Mouse (Mus musculus): ENCODE measurements around the gene Rtbdn.
"Not testable (repeated sequence)": the region's sequence is repeated elsewhere in the genome, so short reads cannot be mapped to it uniquely, and the experiment has no call there.

Rtbdn gene

GRCm38 (mm10) chr8:84946528-84947240 lies at the start of gene Rtbdn:
Gene Rtbdn, plus strand, starts transcription at chr8:84946991.
- ATAC-seq (ENCODE audit: low TSS enrichment), result no peak

- ATAC-seq (ENCODE audit: low TSS enrichment), result no peak
Observed at GRCm38 (mm10) chr8:84901071-84901470, 45.7 kb upstream of the Rtbdn start.

DNA sequence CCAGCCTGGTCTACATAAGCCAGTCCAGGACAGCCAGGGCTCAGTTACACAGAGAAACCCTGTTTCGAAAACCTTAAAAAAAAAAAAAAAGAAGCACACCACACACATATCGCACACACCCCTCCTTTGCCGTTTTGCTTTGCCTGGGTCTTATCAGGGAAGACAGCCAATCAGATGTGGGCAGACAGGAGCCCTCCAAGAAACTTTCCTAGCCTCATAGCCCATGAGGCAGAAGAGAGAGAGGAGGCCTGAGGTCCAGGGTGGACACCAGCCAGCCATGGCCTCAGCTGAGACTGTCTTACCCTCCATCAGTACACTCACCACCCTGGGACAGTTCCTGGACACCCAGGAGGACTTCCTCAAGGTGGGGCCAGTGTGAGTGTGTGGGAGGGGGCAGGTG lies 45.0 kb upstream of the Rtbdn start, which contains the start of gene Klf1:
TSS of gene Klf1 (plus strand) at position 177 of the 400 bp plus-strand sequence.
- ATAC-seq (ENCODE audit: low TSS enrichment), result no peak

- no peak for ATAC-seq (ENCODE audit: low TSS enrichment)
Observed at GRCm38 (mm10) chr8:84902367-84902919, 44.3 kb upstream of the Rtbdn start.

DNA sequence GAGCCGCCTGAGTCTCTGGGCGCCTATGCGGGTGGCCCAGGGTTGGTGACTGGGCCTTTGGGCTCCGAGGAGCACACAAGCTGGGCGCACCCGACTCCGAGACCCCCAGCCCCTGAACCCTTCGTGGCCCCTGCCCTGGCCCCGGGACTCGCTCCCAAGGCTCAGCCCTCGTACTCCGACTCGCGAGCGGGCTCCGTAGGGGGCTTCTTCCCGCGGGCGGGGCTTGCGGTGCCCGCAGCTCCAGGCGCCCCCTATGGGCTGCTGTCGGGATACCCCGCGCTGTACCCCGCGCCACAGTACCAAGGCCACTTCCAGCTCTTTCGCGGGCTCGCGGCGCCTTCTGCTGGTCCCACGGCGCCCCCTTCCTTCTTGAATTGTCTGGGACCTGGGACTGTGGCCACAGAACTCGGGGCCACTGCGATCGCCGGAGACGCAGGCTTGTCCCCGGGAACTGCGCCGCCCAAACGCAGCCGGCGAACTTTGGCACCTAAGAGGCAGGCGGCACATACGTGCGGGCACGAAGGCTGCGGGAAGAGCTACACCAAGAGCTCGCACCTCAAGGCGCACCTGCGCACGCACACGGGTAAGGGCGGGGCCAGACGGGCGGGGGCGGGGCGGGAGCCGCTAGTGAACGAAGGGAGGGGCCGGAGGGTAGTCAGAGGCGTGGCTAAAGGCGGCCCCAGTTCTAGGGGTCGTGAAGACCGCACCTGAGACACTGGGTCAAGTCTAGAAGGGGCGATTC lies 43.7 kb upstream of the Rtbdn start:
- peak; percentile 90 for ATAC-seq (ENCODE audit: low TSS enrichment)

DNA sequence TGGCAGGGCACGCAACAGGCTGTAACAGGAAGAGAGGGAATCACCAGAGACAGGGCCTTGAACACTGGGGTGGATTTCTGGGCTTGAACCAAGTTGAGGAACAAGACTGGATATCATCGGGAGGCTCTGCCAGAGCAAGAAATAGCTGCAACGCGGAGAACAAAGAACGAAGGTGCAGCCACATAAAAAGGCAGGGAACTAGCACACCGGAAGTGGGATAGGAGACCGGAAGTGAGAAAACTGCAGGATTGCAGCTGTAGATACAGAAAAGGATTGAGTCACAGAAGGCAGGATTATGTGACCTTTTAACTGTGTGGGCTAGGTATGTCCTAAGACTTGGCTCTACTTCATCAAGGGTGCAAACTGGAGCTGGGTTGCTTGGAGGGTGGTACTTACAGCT lies 42.4 kb upstream of the Rtbdn start:
- ATAC-seq (ENCODE audit: low TSS enrichment), result no peak

DNA sequence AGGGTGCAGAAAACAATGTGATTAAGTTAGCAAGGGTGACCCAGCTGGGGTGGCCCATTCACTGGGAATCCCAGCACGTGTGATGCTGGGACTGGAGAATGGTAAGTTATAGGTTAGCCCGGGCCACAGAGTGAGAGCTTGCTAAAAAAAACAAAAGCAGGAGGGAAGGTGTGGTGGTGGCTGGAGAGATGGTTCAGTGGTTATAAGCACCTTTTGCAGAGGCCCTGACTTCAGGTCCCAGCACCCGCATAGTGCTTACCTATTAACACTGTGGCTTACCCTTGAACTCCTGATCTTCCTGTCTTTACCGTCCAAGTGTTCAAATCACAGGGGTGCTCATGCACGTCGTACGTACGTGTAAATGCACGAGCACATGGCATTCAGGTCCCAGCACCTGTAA lies 39.8 kb upstream of the Rtbdn start:
- ATAC-seq (ENCODE audit: low TSS enrichment), result no peak

GRCm38 (mm10) chr8:84907493-84907892 lies 39.3 kb upstream of the Rtbdn start:
- ATAC-seq (ENCODE audit: low TSS enrichment), result no peak

GRCm38 (mm10) chr8:84907979-84908378 lies 38.8 kb upstream of the Rtbdn start:
- not testable (repeated sequence) for ATAC-seq (ENCODE audit: low TSS enrichment)

- ATAC-seq (ENCODE audit: low TSS enrichment), result peak; percentile 64
Observed at GRCm38 (mm10) chr8:84908421-84909161, 38.2 kb upstream of the Rtbdn start, which contains the start of gene Dnase2a. Gene Dnase2a, plus strand, starts transcription at chr8:84908560.

DNA sequence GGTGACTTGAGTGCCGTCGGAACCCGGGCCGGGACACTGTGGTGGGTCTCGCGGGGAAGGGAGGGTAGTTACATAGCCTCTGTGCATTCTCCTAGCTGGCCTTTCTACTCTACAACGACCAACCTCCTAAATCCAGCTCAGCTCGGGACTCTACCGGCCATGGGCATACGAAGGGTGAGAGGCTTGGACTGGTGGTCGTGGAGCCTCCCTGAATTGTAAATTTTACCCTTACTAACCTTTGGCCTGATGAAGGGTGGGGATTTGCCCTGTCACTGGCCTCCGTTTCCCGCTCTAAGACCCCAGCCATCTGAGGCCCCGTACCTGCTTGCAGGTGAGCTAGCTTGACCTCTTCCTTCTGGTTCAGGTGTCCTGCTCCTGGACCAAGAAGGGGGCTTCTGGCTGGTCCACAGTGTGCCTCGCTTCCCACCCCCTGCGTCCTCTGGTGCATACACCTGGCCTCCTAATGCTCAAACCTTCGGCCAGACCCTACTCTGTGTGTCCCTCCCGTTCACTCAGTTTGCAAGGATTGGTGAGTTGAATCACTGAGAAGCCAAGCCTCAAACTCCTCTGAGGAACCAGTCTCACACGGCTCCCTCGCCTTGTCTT lies 37.5 kb upstream of the Rtbdn start:
- 0 out of 2 replicates have a peak, but pooled peaks have one; percentile 1 for ATAC-seq (ENCODE audit: low TSS enrichment)

- no peak for ATAC-seq (ENCODE audit: low TSS enrichment)
Observed at GRCm38 (mm10) chr8:84909949-84910348, 36.8 kb upstream of the Rtbdn start.

- no peak for ATAC-seq (ENCODE audit: low TSS enrichment)
Observed at GRCm38 (mm10) chr8:84910551-84910950, 36.2 kb upstream of the Rtbdn start.

DNA sequence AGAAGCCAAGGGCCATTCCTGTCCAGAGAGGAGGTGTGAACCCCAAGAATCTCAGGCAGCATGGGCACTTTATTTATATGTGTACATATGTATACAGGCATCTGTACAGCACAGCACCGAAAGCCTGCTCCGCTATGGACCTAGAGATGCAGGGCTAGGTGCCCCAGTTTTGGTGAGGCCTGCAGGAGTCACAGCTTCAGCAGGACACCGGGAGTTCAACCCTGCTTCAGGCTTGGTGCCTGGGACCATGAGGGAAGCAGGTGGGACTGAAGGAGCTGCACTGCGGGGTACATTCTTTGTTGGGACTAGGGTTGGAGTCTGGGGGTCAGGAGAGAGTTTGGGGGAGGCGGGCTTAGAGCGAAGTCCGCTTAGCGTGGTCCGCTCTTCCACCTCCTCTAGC lies 34.9 kb upstream of the Rtbdn start:
- no peak for ATAC-seq (ENCODE audit: low TSS enrichment)

GRCm38 (mm10) chr8:84912391-84912790 lies 34.4 kb upstream of the Rtbdn start:
- no peak for ATAC-seq (ENCODE audit: low TSS enrichment)

GRCm38 (mm10) chr8:84912895-84913501 lies 33.8 kb upstream of the Rtbdn start:
- ATAC-seq (ENCODE audit: low TSS enrichment), result peak; percentile 14; the same call in 1 of the 2 replicates

GRCm38 (mm10) chr8:84913502-84913900 lies 33.3 kb upstream of the Rtbdn start:
- no peak for ATAC-seq (ENCODE audit: low TSS enrichment)

- ATAC-seq (ENCODE audit: low TSS enrichment), result no peak
Observed at GRCm38 (mm10) chr8:84913960-84914359, 32.8 kb upstream of the Rtbdn start.

DNA sequence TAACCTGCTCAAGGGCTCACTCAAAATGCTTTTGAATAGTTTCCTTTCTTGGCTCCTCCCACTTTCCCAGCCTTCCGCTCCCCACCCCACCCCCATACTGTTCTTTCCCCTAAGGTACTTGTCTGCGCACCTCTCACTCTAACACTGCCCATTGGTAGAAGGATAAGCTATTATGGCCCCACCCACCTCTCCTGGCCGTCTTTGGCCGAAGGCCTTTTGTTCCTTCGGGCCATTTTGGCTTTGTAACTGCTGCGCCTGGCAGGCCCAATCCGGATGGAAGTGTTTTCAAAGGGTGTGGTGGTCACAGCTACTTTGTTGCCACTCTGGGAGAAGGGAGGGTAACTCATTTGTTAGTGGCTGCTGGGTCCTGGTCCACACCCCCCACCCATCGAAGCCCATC lies 31.5 kb upstream of the Rtbdn start:
- no peak for ATAC-seq (ENCODE audit: low TSS enrichment)

- no peak for ATAC-seq (ENCODE audit: low TSS enrichment)
Observed at GRCm38 (mm10) chr8:84917781-84918180, 29.0 kb upstream of the Rtbdn start.

DNA sequence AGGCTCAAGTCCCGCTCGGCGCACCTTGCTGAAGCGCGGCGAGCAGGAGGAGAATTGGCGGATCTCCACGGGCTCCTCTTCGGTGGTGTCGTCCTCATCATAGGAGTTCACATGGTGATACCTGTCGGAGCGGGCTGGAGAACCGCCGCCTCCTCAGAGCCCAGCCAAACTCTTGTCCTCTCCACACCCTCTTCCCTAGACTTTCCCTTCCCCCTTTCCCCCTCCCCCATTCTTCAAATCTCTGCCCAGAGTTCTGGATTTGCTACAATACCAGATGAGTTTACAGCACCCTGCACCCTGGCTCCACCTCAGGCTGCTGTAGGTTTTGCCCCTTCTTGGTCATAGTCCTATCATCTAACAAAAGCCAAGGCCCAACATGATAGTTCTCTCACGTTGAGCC lies 28.1 kb upstream of the Rtbdn start:
- ATAC-seq (ENCODE audit: low TSS enrichment), result no peak

Measured in frontal cortex, adult (tissue).